Mouse (Mus musculus) testis, adult 2 months (tissue): ENCODE results near the gene Zfp39.

Experiments used
- CTCF ChIP-seq: fragments of 200-500 bp; IDR thresholded peaks from 2 replicates; pipeline ENCODE4 v1.5.1; 2012; ENCODE audit warnings: low read depth, mild to moderate bottlenecking, inconsistent platforms, low read length, moderate library complexity; ENCODE audit not compliant: control insufficient read depth, insufficient read depth, insufficient replicate concordance
- POLR2A ChIP-seq: fragments of 200-500 bp; IDR thresholded peaks from 2 replicates; pipeline ENCODE4 v1.6.1; 2012; ENCODE audit warnings: low read depth, mild to moderate bottlenecking, inconsistent platforms, low read length, moderate library complexity; ENCODE audit not compliant: control insufficient read depth

DNA sequence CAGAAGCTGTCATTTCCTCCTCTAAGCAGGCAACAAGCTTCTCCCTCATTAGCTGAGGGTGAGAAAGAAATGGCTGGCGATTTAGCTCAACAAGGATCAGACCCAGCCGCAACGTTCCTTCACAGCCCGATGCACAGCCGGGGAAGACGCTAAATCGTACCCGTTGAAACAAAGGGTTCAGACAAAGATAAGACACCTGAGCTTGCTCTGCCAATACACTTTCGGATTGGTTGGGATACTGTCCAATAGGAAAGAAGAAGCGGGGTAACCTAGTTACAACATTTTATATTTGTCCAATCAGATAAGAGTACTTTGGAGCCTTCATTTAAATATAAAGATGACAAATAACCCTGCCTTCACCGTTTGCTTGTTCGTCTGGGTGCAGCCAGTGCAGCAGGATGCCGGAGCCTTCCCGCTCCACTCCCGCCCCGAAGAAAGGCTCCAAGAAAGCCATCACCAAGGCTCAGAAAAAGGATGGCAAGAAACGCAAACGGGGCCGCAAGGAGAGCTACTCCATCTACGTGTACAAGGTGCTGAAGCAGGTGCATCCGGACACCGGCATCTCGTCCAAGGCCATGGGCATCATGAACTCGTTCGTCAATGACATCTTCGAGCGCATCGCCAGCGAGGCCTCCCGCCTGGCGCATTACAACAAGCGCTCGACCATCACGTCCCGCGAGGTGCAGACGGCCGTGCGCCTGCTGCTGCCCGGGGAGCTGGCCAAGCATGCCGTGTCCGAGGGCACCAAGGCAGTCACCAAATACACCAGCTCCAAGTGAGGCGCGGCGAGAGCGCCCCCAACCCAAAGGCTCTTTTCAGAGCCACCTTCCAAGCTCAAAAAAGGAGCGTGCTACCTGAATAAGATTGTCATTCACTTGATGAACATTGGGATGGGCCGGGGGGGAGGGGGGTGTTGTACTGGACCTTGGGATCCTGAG, 44.8 kb upstream of the Zfp39 start, which contains the start of gene Hist3h2ba:
- TF ChIP-seq POLR2A (peak; percentile 59; the same call in 1 of the 2 replicates), CTCF (no peak)
